Mouse (Mus musculus): Measurements from ENCODE around the gene Gm1043. TPM values are rescaled to one million over a fixed set of nuclear protein-coding genes. Genes with fewer than 3 reads are reported as not detected.

Gene Gm1043
- polyA plus RNA-seq, 1 experiment = 0.38 TPM

DNA sequence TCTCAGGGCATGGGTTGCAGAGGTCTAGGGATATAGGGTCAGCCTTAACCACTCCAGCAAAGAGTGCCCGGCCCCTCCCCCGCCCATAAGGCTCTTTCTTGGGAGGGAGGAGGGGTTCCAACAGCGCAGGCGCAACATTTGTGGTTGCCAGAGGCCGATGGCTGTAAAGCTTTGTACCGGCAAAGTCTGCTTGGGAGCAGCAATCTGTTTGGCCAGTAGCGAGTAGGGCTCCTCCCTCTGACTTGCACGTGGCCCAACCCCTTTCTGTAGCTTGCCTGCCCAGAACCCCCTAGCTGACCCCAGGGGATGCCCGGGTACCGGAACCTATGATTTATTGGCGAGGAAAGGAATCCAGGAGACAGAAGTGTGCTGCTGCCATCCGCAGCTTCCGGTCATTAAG, 159.0 kb downstream of the Gm1043 start:
- TF ChIP-seq CTCF (IDR thresholded peaks at IDR 0.05; ENCODE audit: insufficient read depth, low read length) (no peak), POLR2A (IDR thresholded peaks at IDR 0.05; ENCODE audit: borderline replicate concordance, extremely low read depth, low read depth, low read length) (no peak)
- DNase-seq = no peak
- no peaks in the 10 kb centered on the region; the same call in 1 of the 2 replicates for H3K4me1 ChIP-seq (ENCODE audit: control insufficient read depth, insufficient read depth, low read length)
- 4% methylated on average over 13 of the region's 13 CpGs for WGBS
- no peak overlapping the region for H3K4me3 ChIP-seq (replicated peaks; ENCODE audit: extremely low read depth, low read depth, low read length)

DNA sequence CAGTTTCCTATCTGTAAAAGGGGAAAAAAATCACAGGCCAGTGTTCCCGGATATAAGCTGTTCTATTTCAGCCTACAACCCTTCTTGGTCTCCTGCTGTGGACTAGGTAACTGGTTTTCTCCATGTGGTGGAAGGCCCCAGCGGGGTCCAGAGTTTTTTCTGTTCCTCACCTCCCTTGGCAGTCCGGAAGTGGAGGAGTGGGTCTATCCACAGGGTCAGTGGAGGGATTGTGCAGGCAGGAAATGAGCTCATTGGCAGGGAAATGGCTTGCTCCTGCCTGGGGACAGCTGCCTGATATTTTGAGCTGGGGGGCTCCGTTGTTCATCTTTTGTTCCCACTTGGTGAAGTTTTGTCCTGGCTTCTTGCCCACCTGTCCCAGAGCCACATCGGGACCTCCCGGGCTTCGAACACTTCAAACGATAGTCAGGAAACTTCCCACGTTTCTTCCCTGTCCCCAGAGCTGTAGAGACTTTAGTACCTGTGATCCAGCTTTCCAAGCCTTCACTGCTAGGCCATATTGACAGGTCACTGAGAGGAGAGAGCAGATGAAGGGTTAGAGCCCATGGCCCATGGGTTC, 159.6 kb downstream of the Gm1043 start:
- TF ChIP-seq POLR2A (IDR thresholded peaks at IDR 0.05; ENCODE audit: borderline replicate concordance, extremely low read depth, low read depth, low read length) (no peak), CTCF (IDR thresholded peaks at IDR 0.05; ENCODE audit: insufficient read depth, low read length) (no peak)
- DNase-seq = no peak
- Histone ChIP-seq H3K4me3 (replicated peaks; ENCODE audit: extremely low read depth, low read depth, low read length) (no peak overlapping the region), H3K4me1 (ENCODE audit: control insufficient read depth, insufficient read depth, low read length) (no peaks in the 10 kb centered on the region; the same call in 1 of the 2 replicates)
- 13% methylated on average over 9 of the region's 9 CpGs for WGBS

DNA sequence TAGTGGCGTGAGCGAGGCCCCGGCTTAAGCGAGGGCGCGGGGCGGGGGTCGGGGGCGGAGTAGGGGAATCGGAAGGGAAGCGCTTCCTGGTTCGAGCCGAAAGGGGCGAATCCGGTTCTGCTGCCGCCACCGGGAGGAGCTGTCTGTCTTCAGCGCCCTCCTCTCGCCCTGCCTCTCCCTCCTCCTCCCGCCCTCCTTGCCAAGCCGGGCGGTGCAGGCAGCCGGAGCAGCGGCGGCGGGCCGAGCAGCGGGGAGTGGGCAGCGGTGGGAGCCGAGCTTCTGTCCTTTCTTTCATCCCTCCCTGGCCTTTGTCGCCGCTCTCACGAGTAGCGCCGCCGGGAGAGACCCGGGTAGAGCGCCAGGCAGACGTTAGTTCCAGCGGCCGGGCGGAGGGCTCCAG, 160.5 kb downstream of the Gm1043 start:
- no peak for DNase-seq
- peak overlapping the region; percentile 35 for H3K4me3 ChIP-seq (replicated peaks; ENCODE audit: extremely low read depth, low read depth, low read length)
- no peaks in the 10 kb centered on the region; the same call in 1 of the 2 replicates for H3K4me1 ChIP-seq (ENCODE audit: control insufficient read depth, insufficient read depth, low read length)
- WGBS = 2% methylated on average over 42 of the region's 42 CpGs
- TF ChIP-seq POLR2A (IDR thresholded peaks at IDR 0.05; ENCODE audit: borderline replicate concordance, extremely low read depth, low read depth, low read length) (no peak), CTCF (IDR thresholded peaks at IDR 0.05; ENCODE audit: insufficient read depth, low read length) (no peak)

DNA sequence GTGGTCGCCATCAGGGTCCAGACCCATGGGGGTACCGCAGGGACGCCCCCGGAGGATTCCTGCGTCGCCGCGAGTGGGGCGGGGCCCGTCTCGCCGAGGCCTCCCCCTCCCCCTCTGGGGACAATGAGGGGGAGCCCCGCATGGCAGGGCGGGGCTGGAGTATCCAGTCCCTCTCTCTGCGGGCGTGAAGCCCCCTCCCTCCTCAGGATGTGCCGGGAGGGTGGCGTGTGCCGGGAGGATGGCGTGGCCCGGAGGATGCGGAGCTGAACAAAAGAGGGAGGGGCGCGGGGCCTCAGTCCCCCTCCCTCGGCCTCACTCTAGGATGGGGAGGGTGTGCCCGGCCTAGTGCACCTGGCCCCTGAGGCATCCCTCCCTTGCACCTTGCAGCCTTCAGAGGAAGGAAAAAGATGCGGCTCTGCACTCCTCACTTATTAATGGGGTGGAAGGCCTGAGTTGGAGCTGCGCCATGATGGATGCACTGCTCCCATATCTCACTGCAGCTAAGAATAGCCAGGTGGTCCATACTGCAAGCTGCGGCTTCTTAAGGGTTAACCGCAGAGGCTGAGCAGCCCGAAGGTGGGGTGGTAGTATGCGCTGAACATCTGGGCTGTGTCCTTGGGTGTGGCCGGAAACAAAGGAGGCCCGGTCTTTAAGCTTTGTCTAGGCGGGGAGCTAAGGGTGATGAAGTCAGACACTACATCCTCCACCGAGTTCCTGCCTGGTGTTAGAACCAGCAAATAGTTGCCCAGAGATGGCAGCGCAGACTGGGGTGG, 161.2 kb downstream of the Gm1043 start:
- no peak for TF ChIP-seq CTCF (IDR thresholded peaks at IDR 0.05; ENCODE audit: insufficient read depth, low read length)
- TF ChIP-seq POLR2A (IDR thresholded peaks at IDR 0.05; ENCODE audit: borderline replicate concordance, extremely low read depth, low read depth, low read length) = no peak
- DNase-seq = no peak
- Histone ChIP-seq H3K4me1 (ENCODE audit: control insufficient read depth, insufficient read depth, low read length) (no peaks in the 10 kb centered on the region; the same call in 1 of the 2 replicates), H3K4me3 (replicated peaks; ENCODE audit: extremely low read depth, low read depth, low read length) (peak overlapping the region; percentile 35)
- WGBS = 1% methylated on average over 35 of the region's 37 CpGs

DNA sequence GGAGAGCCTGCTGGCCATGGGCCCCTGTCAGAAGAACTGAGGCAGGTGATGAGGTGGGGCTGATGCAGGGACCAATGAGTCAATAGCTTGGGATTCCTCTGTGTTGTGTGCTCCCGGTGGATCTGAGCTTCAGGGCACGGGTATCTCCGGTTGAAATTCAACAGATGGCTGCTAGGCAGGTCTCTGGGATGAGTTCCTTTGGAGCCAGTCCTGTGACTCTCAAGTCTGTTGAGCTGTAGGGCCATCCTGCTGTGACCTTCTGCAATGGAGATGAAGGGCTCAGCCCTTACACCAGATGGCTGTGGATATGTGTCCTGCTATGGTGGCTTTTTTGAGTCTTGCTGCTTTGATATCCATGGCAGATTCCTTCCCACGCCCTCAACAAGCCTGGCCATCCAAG, 162.3 kb downstream of the Gm1043 start:
- no peak for DNase-seq
- TF ChIP-seq CTCF (IDR thresholded peaks at IDR 0.05; ENCODE audit: insufficient read depth, low read length) (no peak), POLR2A (IDR thresholded peaks at IDR 0.05; ENCODE audit: borderline replicate concordance, extremely low read depth, low read depth, low read length) (no peak)
- H3K4me3 ChIP-seq (replicated peaks; ENCODE audit: extremely low read depth, low read depth, low read length) = no peak overlapping the region
- WGBS = 34% methylated on average over 4 of the region's 4 CpGs
- H3K4me1 ChIP-seq (ENCODE audit: control insufficient read depth, insufficient read depth, low read length) = no peaks in the 10 kb centered on the region; the same call in 1 of the 2 replicates

DNA sequence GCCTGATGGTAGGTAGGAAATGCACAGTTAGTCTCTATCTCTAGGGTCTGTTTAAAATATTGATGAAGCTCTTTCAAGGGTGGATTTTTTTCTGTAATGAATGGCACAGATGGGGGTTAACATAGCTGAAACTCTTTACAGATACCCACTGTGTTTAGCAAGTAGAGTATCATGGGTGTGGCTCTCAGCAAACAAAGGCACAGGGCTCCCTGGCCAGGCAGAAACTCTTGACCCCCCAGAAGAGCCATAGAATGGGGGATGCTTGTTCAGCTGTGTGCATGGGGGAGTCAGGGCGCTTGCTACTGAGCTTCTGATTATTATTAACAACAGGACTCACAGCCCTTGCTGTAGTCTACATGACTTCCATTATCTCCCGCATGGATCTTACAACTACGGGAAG, 163.7 kb downstream of the Gm1043 start:
- no peak for DNase-seq
- 70% methylated on average over 3 of the region's 3 CpGs for WGBS
- H3K4me1 ChIP-seq (ENCODE audit: control insufficient read depth, insufficient read depth, low read length) = no peaks in the 10 kb centered on the region; the same call in 1 of the 2 replicates
- TF ChIP-seq POLR2A (IDR thresholded peaks at IDR 0.05; ENCODE audit: borderline replicate concordance, extremely low read depth, low read depth, low read length) (no peak), CTCF (IDR thresholded peaks at IDR 0.05; ENCODE audit: insufficient read depth, low read length) (no peak)
- no peak overlapping the region for H3K4me3 ChIP-seq (replicated peaks; ENCODE audit: extremely low read depth, low read depth, low read length)

DNA sequence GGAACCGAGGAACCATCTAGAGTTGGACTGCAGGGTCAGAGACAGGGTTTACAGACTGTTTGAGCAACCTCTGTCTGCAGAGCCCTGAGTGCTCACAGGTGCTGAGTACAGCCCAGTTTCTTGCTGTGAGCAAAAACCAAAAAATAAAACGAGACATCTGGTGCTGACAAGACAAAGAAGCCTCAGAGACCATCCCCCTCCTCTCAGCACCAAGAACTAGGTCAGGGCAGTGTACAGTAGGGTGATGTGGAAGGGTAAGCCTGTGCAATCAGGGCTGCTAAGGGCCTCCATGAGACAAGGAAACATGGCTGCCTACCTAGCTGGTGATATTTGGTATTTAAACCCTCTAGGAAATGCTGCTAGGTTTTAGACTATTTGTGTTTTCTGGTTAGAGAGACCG, 166.4 kb downstream of the Gm1043 start:
- no peak for TF ChIP-seq POLR2A (IDR thresholded peaks at IDR 0.05; ENCODE audit: borderline replicate concordance, extremely low read depth, low read depth, low read length)
- no peak for TF ChIP-seq CTCF (IDR thresholded peaks at IDR 0.05; ENCODE audit: insufficient read depth, low read length)
- no peak for DNase-seq
- 63% methylated on average over 3 of the region's 3 CpGs for WGBS
- H3K4me1 ChIP-seq (ENCODE audit: control insufficient read depth, insufficient read depth, low read length) = no peaks in the 10 kb centered on the region
- H3K4me3 ChIP-seq (replicated peaks; ENCODE audit: extremely low read depth, low read depth, low read length) = no peak overlapping the region

DNA sequence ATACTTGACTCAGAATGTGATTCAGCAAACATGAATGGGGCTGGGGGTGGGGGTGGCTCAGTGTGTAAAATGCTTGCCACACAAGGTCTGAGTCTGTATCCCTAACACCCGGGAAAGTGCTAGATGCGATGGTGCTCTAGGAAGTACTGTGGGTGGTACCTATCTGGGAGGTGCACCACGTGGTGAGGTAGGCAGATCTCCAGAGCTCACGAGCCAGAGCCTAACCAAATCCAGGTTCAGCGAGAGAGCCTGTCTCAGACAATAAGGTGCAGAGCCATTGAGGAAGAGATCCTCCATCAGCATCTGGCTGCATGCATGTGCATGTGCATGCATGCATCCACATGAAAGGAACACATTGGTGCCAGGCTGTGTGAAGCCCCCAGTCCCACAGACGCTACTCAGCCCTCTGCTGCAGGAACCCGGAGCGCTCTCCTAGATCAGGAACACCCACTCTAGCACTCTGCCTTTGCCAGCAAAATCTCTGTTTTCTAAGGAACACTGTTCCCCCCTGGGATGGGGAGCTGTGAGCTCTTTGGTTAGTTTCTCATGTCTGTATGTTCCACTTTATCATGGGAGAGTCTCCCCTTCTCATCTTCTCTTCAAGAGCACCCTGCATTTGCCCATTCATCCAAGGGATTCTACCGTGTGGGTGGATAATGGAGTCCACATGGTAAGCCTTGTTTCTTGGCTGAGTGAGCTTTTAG, 167.1 kb downstream of the Gm1043 start:
- WGBS = 77% methylated on average over 9 of the region's 9 CpGs
- no peak for TF ChIP-seq CTCF (IDR thresholded peaks at IDR 0.05; ENCODE audit: insufficient read depth, low read length)
- no peak for DNase-seq
- no peak overlapping the region for H3K4me3 ChIP-seq (replicated peaks; ENCODE audit: extremely low read depth, low read depth, low read length)
- H3K4me1 ChIP-seq (ENCODE audit: control insufficient read depth, insufficient read depth, low read length) = no peaks in the 10 kb centered on the region

DNA sequence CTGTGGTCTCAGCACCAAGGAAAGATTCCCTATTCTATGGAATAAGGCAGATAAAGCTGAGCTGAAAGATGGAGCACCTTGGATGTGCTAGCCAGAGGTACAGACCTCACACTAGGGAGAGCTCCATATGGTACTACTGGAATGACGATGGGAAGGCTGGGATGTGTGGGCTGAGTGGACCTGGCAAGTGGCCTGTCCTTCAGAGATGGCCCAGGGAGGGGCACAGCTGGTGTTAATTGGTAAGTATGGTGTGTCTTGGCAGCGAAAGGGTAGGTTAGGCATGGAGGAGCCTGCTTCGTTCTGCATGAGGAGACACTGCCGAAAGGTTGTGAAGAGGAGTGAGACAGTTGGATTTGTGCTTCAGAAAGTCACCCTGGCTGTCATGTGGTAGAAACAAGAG, 169.4 kb downstream of the Gm1043 start:
- Histone ChIP-seq H3K4me1 (ENCODE audit: control insufficient read depth, insufficient read depth, low read length) (no peaks in the 10 kb centered on the region), H3K4me3 (replicated peaks; ENCODE audit: extremely low read depth, low read depth, low read length) (no peak overlapping the region)
- 80% methylated on average over 4 of the region's 4 CpGs for WGBS
- no peak for DNase-seq
- TF ChIP-seq CTCF (IDR thresholded peaks at IDR 0.05; ENCODE audit: insufficient read depth, low read length) = no peak
- no peak for TF ChIP-seq POLR2A (IDR thresholded peaks at IDR 0.05; ENCODE audit: borderline replicate concordance, extremely low read depth, low read depth, low read length)

Data from lung, adult 2 months (tissue).